ENCODE assay signal across 8 mouse cellular contexts in genomic region chr2:160872395-160872794, GRCm38 (mm10). TPM values are rescaled to one million over a fixed set of nuclear protein-coding genes. Genes with fewer than 3 reads are reported as not detected.
DNase-seq lines count a peak whose midpoint lies in the region; ATAC-seq and TF ChIP-seq lines count a peak whose summit lies in the region.

No protein-coding gene starts in this region.

- intact Hi-C loops in heart, adult 2 months (cut with DNase I): no loop called here

- no peaks in the 10 kb centered on the region for H3K4me1 ChIP-seq in embryonic facial prominence, embryonic 11.5 days (ENCODE audit: control insufficient read depth, insufficient read depth, low read length)
- H3K4me1 ChIP-seq in heart, adult 2 months (ENCODE audit: control insufficient read depth, insufficient read depth, low read length): peaks cover 14% of the 10 kb centered on the region
- peaks cover 13% of the 10 kb centered on the region; the same call in 1 of the 2 replicates for H3K4me1 ChIP-seq in limb, embryonic 15.5 days
- peaks cover 21% of the 10 kb centered on the region for H3K4me1 ChIP-seq in midbrain, embryonic 16.5 days (ENCODE audit: control insufficient read depth, insufficient read depth, low read length)

- no peaks in the 10 kb centered on the region for H3K27me3 ChIP-seq in embryonic facial prominence, embryonic 11.5 days (ENCODE audit: control insufficient read depth, insufficient read depth, low read length)
- no peaks in the 10 kb centered on the region for H3K27me3 ChIP-seq in heart, adult 2 months (ENCODE audit: control insufficient read depth, insufficient read depth, low read length)
- H3K27me3 ChIP-seq in limb, embryonic 15.5 days: no peaks in the 10 kb centered on the region
- H3K27me3 ChIP-seq in midbrain, embryonic 16.5 days (ENCODE audit: control insufficient read depth, insufficient read depth, low read depth, low read length): no peaks in the 10 kb centered on the region

- H3K79me2 ChIP-seq in heart, adult 2 months (replicated peaks; ENCODE audit: control insufficient read depth, insufficient read depth, low read length): peaks cover 2% of the 10 kb centered on the region; the same call in 1 of the 2 replicates

- no peak for TF ChIP-seq POLR2A in heart, adult 2 months (IDR thresholded peaks at IDR 0.05; ENCODE audit: insufficient read depth, low read depth, low read length)

- H3K4me2 ChIP-seq in embryonic facial prominence, embryonic 11.5 days (ENCODE audit: low read depth, low read length): peak overlapping the region; percentile 82
- H3K4me2 ChIP-seq in limb, embryonic 15.5 days: peak overlapping the region; percentile 69
- peak overlapping the region; percentile 77 for H3K4me2 ChIP-seq in midbrain, embryonic 16.5 days (ENCODE audit: low read length)

- H3K9ac ChIP-seq in embryonic facial prominence, embryonic 11.5 days (replicated peaks; ENCODE audit: low read length): peak overlapping the region; percentile 87
- peak overlapping the region; percentile 100 for H3K9ac ChIP-seq in heart, adult 2 months (ENCODE audit: low read depth, low read length)
- H3K9ac ChIP-seq in limb, embryonic 15.5 days: peak overlapping the region; percentile 100
- H3K9ac ChIP-seq in midbrain, embryonic 16.5 days (ENCODE audit: low read depth, low read length): peak overlapping the region; percentile 98

- peak; percentile 87 for ATAC-seq in embryonic facial prominence, embryonic 11.5 days (replicated peaks; ENCODE audit: insufficient number of reproducible peaks, low FRiP score, low TSS enrichment, low read depth)
- ATAC-seq in limb, embryonic 15.5 days (ENCODE audit: insufficient number of reproducible peaks, low FRiP score, low TSS enrichment, low read depth): peak; percentile 86
- peak; percentile 92 for ATAC-seq in midbrain, embryonic 16.5 days

- peak overlapping the region; percentile 84 for H3K4me3 ChIP-seq in embryonic facial prominence, embryonic 11.5 days (ENCODE audit: low read depth, low read length)
- H3K4me3 ChIP-seq in heart, adult 2 months: peak overlapping the region; percentile 83
- H3K4me3 ChIP-seq in limb, embryonic 15.5 days: peak overlapping the region; percentile 95
- peak overlapping the region; percentile 92 for H3K4me3 ChIP-seq in midbrain, embryonic 16.5 days (ENCODE audit: low read depth, low read length)

- TF ChIP-seq EP300 in heart, adult 2 months (IDR thresholded peaks at IDR 0.05; ENCODE audit: insufficient read depth, low read depth, low read length): no peak

- no peaks in the 10 kb centered on the region for H3K36me3 ChIP-seq in embryonic facial prominence, embryonic 11.5 days (replicated peaks; ENCODE audit: control insufficient read depth, insufficient read depth, low read depth, low read length)
- H3K36me3 ChIP-seq in heart, adult 2 months (ENCODE audit: control insufficient read depth, insufficient read depth, low read length): peaks cover 31% of the 10 kb centered on the region
- no peaks in the 10 kb centered on the region for H3K36me3 ChIP-seq in limb, embryonic 15.5 days
- H3K36me3 ChIP-seq in midbrain, embryonic 16.5 days (ENCODE audit: control insufficient read depth, insufficient read depth, low read length): no peaks in the 10 kb centered on the region

- WGBS in embryonic facial prominence, embryonic 11.5 days: under 1% methylated on average over 42 of the region's 47 CpGs
- under 1% methylated on average over 41 of the region's 47 CpGs for WGBS in heart, adult 2 months
- under 1% methylated on average over 46 of the region's 47 CpGs for WGBS in limb, embryonic 15.5 days
- WGBS in midbrain, embryonic 16.5 days: 0% methylated on average over 34 of the region's 47 CpGs

- TF ChIP-seq CTCF in heart, adult 2 months (IDR thresholded peaks at IDR 0.05): no peak

- peak; percentile 74 for DNase-seq in 3134 (ENCODE audit: extremely low read depth, insufficient read length, low spot score)
- DNase-seq in adrenal gland, adult 2 months: peak; percentile 87
- peak; percentile 64 for DNase-seq in embryonic facial prominence, embryonic 11.5 days (ENCODE audit: low spot score)
- peak; percentile 84 to 86 for DNase-seq in heart, adult 2 months
- DNase-seq in kidney, adult 8-10 months: peak; percentile 58 to 61
- peak; percentile 47 to 52 for DNase-seq in spleen, postnatal 14 days (ENCODE audit: low spot score in 2 of 2)

- H3K9me3 ChIP-seq in embryonic facial prominence, embryonic 11.5 days (replicated peaks; ENCODE audit: control insufficient read depth, low read length): no peaks in the 10 kb centered on the region
- no peaks in the 10 kb centered on the region for H3K9me3 ChIP-seq in limb, embryonic 15.5 days
- no peaks in the 10 kb centered on the region for H3K9me3 ChIP-seq in midbrain, embryonic 16.5 days (replicated peaks; ENCODE audit: control insufficient read depth, low read length, poor library complexity, severe bottlenecking)

- peak overlapping the region; percentile 88 for H3K27ac ChIP-seq in embryonic facial prominence, embryonic 11.5 days (replicated peaks; ENCODE audit: low read depth, low read length)
- H3K27ac ChIP-seq in heart, adult 2 months: peak overlapping the region; percentile 97
- H3K27ac ChIP-seq in limb, embryonic 15.5 days: peak overlapping the region; percentile 99
- peak overlapping the region; percentile 98 for H3K27ac ChIP-seq in midbrain, embryonic 16.5 days (ENCODE audit: low read length)

RNA-seq across cellular contexts. Expression of gene Zhx3, which starts 0.4 kb away (rescaled TPM):
- 100 to 1,000 TPM in 1 of 2 experiments, 10 to 100 TPM in 1; 54.7 to 103 TPM for total RNA-seq in adrenal gland, adult 2 months (2021)
- 17.6 and 20.3 TPM in 2 replicates for polyA plus RNA-seq in adrenal gland, adult 2 months (2012; rRNA removed)
- 8.0 and 8.1 TPM in 2 replicates for polyA plus RNA-seq in embryonic facial prominence, embryonic 11.5 days (2014; fragmentation: Nextera tagmentation; extraction: Ambion mirVana)
- 10 to 100 TPM; 36.7 to 36.8 TPM for total RNA-seq in heart, adult 2 months (2021)
- polyA plus RNA-seq in heart, adult 2 months (2012; rRNA removed): 7.9 and 14.0 TPM in 2 replicates
- 12.2 and 13.3 TPM in 2 replicates for polyA plus RNA-seq in limb, embryonic 15.5 days (2015; fragmentation: Nextera tagmentation; extraction: Ambion mirVana)
- polyA plus RNA-seq in midbrain, embryonic 16.5 days (2015; fragmentation: Nextera tagmentation; extraction: Ambion mirVana): 21.1 and 22.6 TPM in 2 replicates

RNA-seq across cellular contexts. Expression of gene Lpin3, which starts 8.1 kb away (rescaled TPM):
- 10 to 100 TPM; 43.2 to 48.5 TPM for total RNA-seq in adrenal gland, adult 2 months (2021)
- 27.6 and 38.0 TPM in 2 replicates for polyA plus RNA-seq in adrenal gland, adult 2 months (2012; rRNA removed)
- 0.50 and 0.88 TPM in 2 replicates for polyA plus RNA-seq in embryonic facial prominence, embryonic 11.5 days (2014; fragmentation: Nextera tagmentation; extraction: Ambion mirVana)
- total RNA-seq in heart, adult 2 months (2021): 1 to 10 TPM; 4.6 to 7.2 TPM
- polyA plus RNA-seq in heart, adult 2 months (2012; rRNA removed): 4.4 and 5.4 TPM in 2 replicates
- polyA plus RNA-seq in limb, embryonic 15.5 days (2015; fragmentation: Nextera tagmentation; extraction: Ambion mirVana): 4.7 and 5.1 TPM in 2 replicates
- polyA plus RNA-seq in midbrain, embryonic 16.5 days (2015; fragmentation: Nextera tagmentation; extraction: Ambion mirVana): 0.33 and 0.45 TPM in 2 replicates

RNA-seq across cellular contexts. Expression of gene Emilin3, which starts 39.7 kb away (rescaled TPM):
- total RNA-seq in adrenal gland, adult 2 months (2021): not detected
- polyA plus RNA-seq in adrenal gland, adult 2 months (2012; rRNA removed): 0.06 and 0.07 TPM in 2 replicates
- 3.3 and 4.1 TPM in 2 replicates for polyA plus RNA-seq in embryonic facial prominence, embryonic 11.5 days (2014; fragmentation: Nextera tagmentation; extraction: Ambion mirVana)
- total RNA-seq in heart, adult 2 months (2021): 1 to 10 TPM; 1.5 to 2.8 TPM
- polyA plus RNA-seq in heart, adult 2 months (2012; rRNA removed): 0.04 TPM in 1 of 2 replicates, not detected in the other
- polyA plus RNA-seq in limb, embryonic 15.5 days (2015; fragmentation: Nextera tagmentation; extraction: Ambion mirVana): 47.6 and 54.6 TPM in 2 replicates
- polyA plus RNA-seq in midbrain, embryonic 16.5 days (2015; fragmentation: Nextera tagmentation; extraction: Ambion mirVana): 0.58 and 0.65 TPM in 2 replicates

Comparison
In these comparisons a context has a peak if more than half of its experiments do, and no peak if none do; other contexts are left out.
1. Peak in every context shown above with its lines: DNase-seq, ATAC-seq, H3K4me3 ChIP-seq and H3K27ac ChIP-seq.